Mouse (Mus musculus) myocyte (in vitro differentiated cells): ENCODE data around the gene Tmpo. TPM values are rescaled to one million over a fixed set of nuclear protein-coding genes. Genes with fewer than 3 reads are reported as not detected.

Source experiments
- H3K27me3 ChIP-seq: one replicate; pipeline ENCODE4 v1.6.1; 2011; ENCODE audit not compliant: control insufficient read depth, insufficient read depth, insufficient read length
- H3K36me3 ChIP-seq: one replicate; pipeline ENCODE4 v1.6.1; 2011; ENCODE audit not compliant: control insufficient read depth, insufficient read depth
- H3K4me2 ChIP-seq: one replicate; pipeline ENCODE4 v1.6.1; 2011; ENCODE audit warnings: low read depth, control low read depth
- H3K4me3 ChIP-seq: one replicate; pipeline ENCODE4 v1.5.1; 2011; ENCODE audit warnings: mild to moderate bottlenecking, control low read depth, moderate library complexity
- H3K79me2 ChIP-seq: one replicate; pipeline ENCODE4 v1.6.1; 2011; ENCODE audit not compliant: control insufficient read depth, insufficient read depth
- H3ac ChIP-seq: one replicate; pipeline ENCODE4 v1.6.1; 2011; ENCODE audit not compliant: control insufficient read depth, insufficient read length
- CEBPB ChIP-seq: IDR thresholded peaks from 2 replicates; pipeline ENCODE4 v1.6.1; 2011; ENCODE audit warnings: mild to moderate bottlenecking, moderate library complexity; ENCODE audit not compliant: poor library complexity, insufficient read depth, severe bottlenecking
- E2F4 ChIP-seq: IDR thresholded peaks from one replicate; pipeline ENCODE4 v1.6.1; 2011; ENCODE audit warnings: mild to moderate bottlenecking, control low read depth, moderate library complexity; ENCODE audit not compliant: insufficient read depth
- MAX ChIP-seq: IDR thresholded peaks from one replicate; pipeline ENCODE4 v1.6.1; 2011; ENCODE audit warnings: low read depth, mild to moderate bottlenecking, control low read depth
- MYOD1 ChIP-seq, 3 experiments: IDR thresholded peaks; one replicate each; pipeline ENCODE4 v1.6.1; 2011; ENCODE audit warnings: control low read depth in 2 of 3, low read depth in 2 of 3, mild to moderate bottlenecking in 2 of 3, moderate library complexity in 1 of 3; ENCODE audit not compliant: insufficient read length in 2 of 3, control insufficient read depth in 1 of 3
- MYOG ChIP-seq, 3 experiments: IDR thresholded peaks; one replicate each; pipeline ENCODE4 v1.6.1; 2011; ENCODE audit warnings: control low read depth in 2 of 3, low read depth in 2 of 3, mild to moderate bottlenecking in 2 of 3; ENCODE audit not compliant: insufficient read length in 2 of 3, control insufficient read depth in 1 of 3, insufficient read depth in 1 of 3
- POLR2A ChIP-seq: IDR thresholded peaks from one replicate; pipeline ENCODE4 v1.6.1; 2011; ENCODE audit warnings: low read depth, mild to moderate bottlenecking, control low read depth, moderate library complexity; ENCODE audit not compliant: insufficient read length
- POLR2AphosphoS2 ChIP-seq: IDR thresholded peaks from one replicate; pipeline ENCODE4 v1.6.1; 2011; ENCODE audit warnings: low read depth, control low read depth; ENCODE audit not compliant: insufficient read length
- REST ChIP-seq: IDR thresholded peaks from one replicate; pipeline ENCODE4 v1.6.1; 2011; ENCODE audit warnings: mild to moderate bottlenecking, control low read depth, moderate library complexity; ENCODE audit not compliant: insufficient read depth, insufficient read length
- SRF ChIP-seq: IDR thresholded peaks from one replicate; pipeline ENCODE4 v1.6.1; 2011; ENCODE audit warnings: low read depth; ENCODE audit not compliant: control insufficient read depth, insufficient read length
- TCF12 ChIP-seq: IDR thresholded peaks from one replicate; pipeline ENCODE4 v1.6.1; 2011; ENCODE audit warnings: mild to moderate bottlenecking, control low read depth; ENCODE audit not compliant: poor library complexity, insufficient read depth, severe bottlenecking
- TCF3 ChIP-seq: IDR thresholded peaks from one replicate; pipeline ENCODE4 v1.6.1; 2011; ENCODE audit warnings: low read depth, control low read depth; ENCODE audit not compliant: insufficient read length
- USF1 ChIP-seq: IDR thresholded peaks from one replicate; pipeline ENCODE4 v1.6.1; 2011; ENCODE audit warnings: low read depth, mild to moderate bottlenecking, control low read depth, moderate library complexity
- polyA plus RNA-seq: library from polyadenylated mRNA; unstranded; fragments of >200 nt; fragmentation: generic; extraction: Trizol; gene quantifications from one replicate; pipeline ENCODE4 v1.2.1, GENCODE M21; 2012; ENCODE audit warnings: missing spikeins

The Tmpo gene
- polyA plus RNA-seq, 1 experiment: 55.6 TPM

GRCm38 (mm10) chr10:91158442-91158841 is 22.7 kb downstream of the Tmpo start:
- Histone ChIP-seq H3K4me3 (no peak overlapping the region), H3K4me2 (peak overlapping the region; percentile 59), H3K36me3 (peaks cover 64% of the 10 kb centered on the region), H3ac (no peak overlapping the region), H3K27me3 (no peaks in the 10 kb centered on the region), H3K79me2 (peaks cover 95% of the 10 kb centered on the region)
- no peak for TF ChIP-seq USF1
- no peak for TF ChIP-seq TCF12
- no peak for TF ChIP-seq SRF
- TF ChIP-seq REST: no peak
- TF ChIP-seq CEBPB: no peak
- TF ChIP-seq POLR2A: peak; percentile 36
- peak in 1 of 3 experiments; percentile 66 for TF ChIP-seq MYOD1 (IDR thresholded peaks at IDR 0.05; ENCODE audit: control insufficient read depth in 1 of 3, insufficient read length in 2 of 3, low read depth in 2 of 3)
- TF ChIP-seq MYOG (IDR thresholded peaks at IDR 0.05; ENCODE audit: control insufficient read depth in 1 of 3, insufficient read depth in 1 of 3, insufficient read length in 2 of 3, low read depth in 2 of 3): peak in 1 of 3 experiments; percentile 57
- TF ChIP-seq MAX: peak; percentile 42
- no peak for TF ChIP-seq TCF3
- TF ChIP-seq E2F4: no peak
- TF ChIP-seq POLR2AphosphoS2: peak; percentile 88

DNA sequence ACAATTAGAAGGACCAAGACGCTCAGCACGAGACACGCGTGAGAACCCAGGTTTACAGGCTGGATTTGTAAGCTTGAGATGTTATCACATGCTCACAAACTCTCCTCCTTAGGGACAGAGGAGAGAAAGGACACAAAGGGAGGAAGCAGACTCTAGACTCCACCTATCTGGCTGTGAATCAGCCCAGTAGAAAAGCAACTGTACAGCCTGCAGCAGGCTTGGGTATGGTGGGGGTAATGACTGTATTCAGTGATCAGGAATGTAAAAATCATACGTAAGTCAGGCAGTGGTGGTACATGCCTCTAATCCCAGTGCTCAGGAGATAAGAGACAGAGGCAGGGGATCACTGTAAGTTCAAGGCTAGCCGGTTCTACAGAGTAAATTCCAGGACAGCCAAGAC is 24.8 kb downstream of the Tmpo start:
- no peak overlapping the region for H3K4me3 ChIP-seq

GRCm38 (mm10) chr10:91153894-91154503 is 27.1 kb downstream of the Tmpo start:
- no peak overlapping the region for H3K4me2 ChIP-seq
- no peak overlapping the region for H3K4me3 ChIP-seq
- no peak for TF ChIP-seq SRF
- no peak for TF ChIP-seq USF1
- TF ChIP-seq E2F4: no peak
- no peak for TF ChIP-seq CEBPB
- no peak for TF ChIP-seq MYOG (IDR thresholded peaks at IDR 0.05; ENCODE audit: control insufficient read depth in 1 of 3, insufficient read depth in 1 of 3, insufficient read length in 2 of 3, low read depth in 2 of 3)
- TF ChIP-seq REST: no peak
- no peak for TF ChIP-seq MYOD1 (IDR thresholded peaks at IDR 0.05; ENCODE audit: control insufficient read depth in 1 of 3, insufficient read length in 2 of 3, low read depth in 2 of 3)
- TF ChIP-seq MAX: no peak
- TF ChIP-seq POLR2A: no peak
- no peak for TF ChIP-seq POLR2AphosphoS2
- TF ChIP-seq TCF3: no peak
- TF ChIP-seq TCF12: no peak
- H3K79me2 ChIP-seq: peaks cover 55% of the 10 kb centered on the region
- peaks cover 67% of the 10 kb centered on the region for H3K36me3 ChIP-seq
- H3ac ChIP-seq: no peak overlapping the region
- H3K27me3 ChIP-seq: no peaks in the 10 kb centered on the region

More for the DNA sequence above, 24.8 kb downstream of the Tmpo start:
- Histone ChIP-seq H3K27me3 (no peaks in the 10 kb centered on the region), H3ac (no peak overlapping the region), H3K4me2 (peak overlapping the region; percentile 41), H3K36me3 (peaks cover 62% of the 10 kb centered on the region), H3K79me2 (peaks cover 79% of the 10 kb centered on the region)
- no peak for TF ChIP-seq MYOG (IDR thresholded peaks at IDR 0.05; ENCODE audit: control insufficient read depth in 1 of 3, insufficient read depth in 1 of 3, insufficient read length in 2 of 3, low read depth in 2 of 3)
- TF ChIP-seq TCF3: no peak
- TF ChIP-seq E2F4: no peak
- TF ChIP-seq REST: no peak
- TF ChIP-seq POLR2A: no peak

DNA sequence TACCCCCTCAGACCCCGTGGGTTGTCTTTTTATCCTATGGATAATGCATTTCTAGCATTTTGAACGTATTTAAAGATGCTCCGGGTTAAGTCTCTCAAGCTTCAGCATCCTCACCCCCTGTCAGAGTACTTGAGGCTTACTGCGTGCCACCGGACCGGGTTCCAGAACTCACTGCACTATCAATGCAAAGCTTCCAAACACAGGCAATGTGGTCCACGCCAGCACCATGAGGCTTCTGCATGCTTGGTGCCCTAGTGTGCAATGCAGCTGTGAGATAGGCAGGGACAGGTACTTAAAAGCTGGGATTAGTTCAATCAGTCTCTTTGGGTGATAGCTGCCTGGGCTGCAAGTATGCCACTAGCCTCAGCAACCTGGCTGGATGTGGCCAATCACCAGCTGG is 35.7 kb downstream of the Tmpo start:
- peak; percentile 66 for TF ChIP-seq POLR2AphosphoS2
- TF ChIP-seq MYOD1 (IDR thresholded peaks at IDR 0.05; ENCODE audit: control insufficient read depth in 1 of 3, insufficient read length in 2 of 3, low read depth in 2 of 3): no peak
- peaks cover 42% of the 10 kb centered on the region for H3K36me3 ChIP-seq

DNA sequence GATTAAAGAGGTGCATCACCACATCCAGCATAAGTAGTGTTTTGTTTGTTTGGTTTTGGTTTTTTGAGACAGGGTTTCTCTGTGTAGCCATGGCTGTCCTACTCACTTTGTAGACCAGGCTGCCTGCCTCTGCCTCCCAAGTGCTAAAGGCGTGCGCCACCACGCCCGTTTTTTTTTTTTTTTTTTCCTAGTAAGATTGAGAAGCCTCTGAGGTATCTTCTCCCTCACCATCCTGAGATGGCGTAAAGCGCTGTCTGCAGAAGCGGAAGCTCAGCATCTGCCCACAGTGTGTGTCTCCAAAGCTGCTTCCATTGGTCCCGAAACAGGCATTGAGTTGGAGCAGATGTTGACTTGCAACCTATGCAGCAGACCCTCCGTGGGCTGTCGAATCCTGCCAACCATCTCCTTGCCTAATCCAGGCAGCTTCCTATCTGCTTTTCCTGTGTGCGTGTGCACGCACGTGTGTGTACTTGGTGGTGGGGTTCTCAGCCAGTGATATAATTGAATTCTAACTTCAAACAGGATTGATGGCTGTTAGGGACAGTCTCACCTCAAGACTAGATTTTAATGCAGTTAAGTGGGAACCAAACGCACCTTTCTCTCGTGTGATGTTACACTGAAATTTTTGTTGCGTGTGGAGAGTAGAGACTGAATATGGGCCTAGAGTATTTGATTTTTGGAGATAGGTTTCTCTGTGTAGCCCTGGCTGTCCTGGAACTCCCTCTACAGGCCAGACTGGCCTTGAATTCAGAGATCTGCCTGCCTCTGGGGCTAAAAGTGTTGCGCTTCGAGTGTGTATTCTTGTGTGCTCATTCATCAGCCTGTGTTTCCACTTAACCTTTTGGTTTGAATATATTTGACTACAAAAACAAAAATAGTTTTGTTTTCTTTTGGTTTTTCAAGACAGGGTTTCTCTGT is 37.5 kb downstream of the Tmpo start:
- Histone ChIP-seq H3ac (no peak overlapping the region), H3K4me2 (no peak overlapping the region), H3K79me2 (no peaks in the 10 kb centered on the region), H3K27me3 (no peaks in the 10 kb centered on the region), H3K4me3 (no peak overlapping the region), H3K36me3 (peaks cover 24% of the 10 kb centered on the region)
- TF ChIP-seq POLR2AphosphoS2 (peak; percentile 93), MYOG (IDR thresholded peaks at IDR 0.05; ENCODE audit: control insufficient read depth in 1 of 3, insufficient read depth in 1 of 3, insufficient read length in 2 of 3, low read depth in 2 of 3) (no peak), POLR2A (peak; percentile 38)

More for the DNA sequence above, 35.7 kb downstream of the Tmpo start:
- no peak overlapping the region for H3K4me3 ChIP-seq
- no peak overlapping the region for H3K4me2 ChIP-seq
- no peak overlapping the region for H3ac ChIP-seq
- H3K27me3 ChIP-seq: no peaks in the 10 kb centered on the region
- no peaks in the 10 kb centered on the region for H3K79me2 ChIP-seq
